Mouse (Mus musculus) stomach, embryonic 14.5 days (tissue): ENCODE data around the gene Col19a1. TPM values are rescaled to one million over a fixed set of nuclear protein-coding genes. Genes with fewer than 3 reads are reported as not detected.

Experiments
- ATAC-seq: fragments of 200-750 bp; cut with Nextera tagmentation; 2 replicates; pipeline ENCODE4 v1.8.0; 2017; ENCODE audit warnings: low read depth, moderate TSS enrichment; ENCODE audit not compliant: insufficient number of reproducible peaks, insufficient read depth, low FRiP score
- H3K27ac ChIP-seq: fragments of 300-500 bp; sonication (generic); 2 replicates; pipeline ENCODE4 v1.5.1; 2014; ENCODE audit warnings: mild to moderate bottlenecking, low read length, moderate library complexity, mixed read lengths
- H3K27me3 ChIP-seq: fragments of 300-500 bp; sonication (generic); 2 replicates; pipeline ENCODE4 v1.6.1; 2014; ENCODE audit warnings: low read length, control low read depth, mixed read lengths; ENCODE audit not compliant: control insufficient read depth, insufficient read depth
- H3K36me3 ChIP-seq: fragments of 300-500 bp; sonication (generic); 2 replicates; pipeline ENCODE4 v1.6.1; 2014; ENCODE audit warnings: mild to moderate bottlenecking, control low read depth, low read length, moderate library complexity, mixed read lengths; ENCODE audit not compliant: control insufficient read depth, insufficient read depth
- H3K4me1 ChIP-seq: fragments of 300-500 bp; sonication (generic); 2 replicates; pipeline ENCODE4 v1.6.1; 2014; ENCODE audit warnings: low read length, control low read depth, mixed read lengths; ENCODE audit not compliant: control insufficient read depth, insufficient read depth
- H3K4me2 ChIP-seq: fragments of 300-500 bp; sonication (generic); replicated peaks from 2 replicates; pipeline ENCODE4 v1.6.1; 2014; ENCODE audit warnings: low read depth, low read length, control low read depth
- H3K4me3 ChIP-seq: fragments of 300-500 bp; sonication (generic); 2 replicates; pipeline ENCODE4 v1.5.1; 2014; ENCODE audit warnings: low read depth, low read length, control low read depth
- H3K9ac ChIP-seq: fragments of 300-500 bp; sonication (generic); replicated peaks from 2 replicates; pipeline ENCODE4 v1.6.1; 2014; ENCODE audit warnings: low read depth, mild to moderate bottlenecking, control low read depth, low read length, moderate library complexity, mixed read lengths
- H3K9me3 ChIP-seq: fragments of 300-500 bp; sonication (generic); 2 replicates; pipeline ENCODE4 v1.6.1; 2016; ENCODE audit warnings: low read depth, low read length, control low read depth; ENCODE audit not compliant: control insufficient read depth
- WGBS: fragments of 180-500 bp; shearing (Covaris S2); extraction: QIAGEN DNeasy Blood & Tissue Kit; methylation state at CpG from one replicate; pipeline ENCODE4 v1.1.7; 2014; 5-methylcytosine and 5-hydroxymethylcytosine counted together
- polyA plus RNA-seq: library from polyadenylated mRNA; unstranded; fragments of >200 nt; fragmentation: Nextera tagmentation; extraction: Ambion mirVana; gene quantifications from 2 replicates; pipeline ENCODE4 v1.2.1, GENCODE M21; 2014

Col19a1 gene
- polyA plus RNA-seq, 1 experiment from 2014 or later: 4.1 TPM

DNA sequence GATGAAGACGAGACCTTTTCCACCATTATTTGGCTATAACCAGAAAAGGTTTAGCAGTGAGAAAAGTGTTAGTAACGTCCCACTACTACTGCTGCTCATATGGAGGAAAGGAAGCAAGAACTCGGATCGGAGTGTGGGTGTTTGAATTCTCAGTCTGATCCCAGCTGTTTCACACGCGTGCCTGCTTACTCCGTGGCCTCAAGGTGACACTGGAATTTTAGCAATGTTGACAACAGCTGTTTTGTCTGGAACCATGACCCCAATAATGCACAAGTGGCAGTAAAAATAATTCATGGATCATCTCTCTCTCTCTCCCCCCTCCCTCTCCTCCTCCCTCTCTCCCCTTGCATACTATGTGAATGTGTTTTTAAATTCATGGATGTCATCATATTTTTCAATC, 222.5 kb downstream of the Col19a1 start:
- Histone ChIP-seq H3K4me3 (no peak overlapping the region), H3K27me3 (no peaks in the 10 kb centered on the region), H3K4me1 (no peaks in the 10 kb centered on the region), H3K27ac (no peak overlapping the region), H3K9me3 (no peaks in the 10 kb centered on the region), H3K4me2 (no peak overlapping the region), H3K9ac (no peak overlapping the region), H3K36me3 (no peaks in the 10 kb centered on the region)
- 69% methylated on average over 7 of the region's 7 CpGs for WGBS
- ATAC-seq: no peak

DNA sequence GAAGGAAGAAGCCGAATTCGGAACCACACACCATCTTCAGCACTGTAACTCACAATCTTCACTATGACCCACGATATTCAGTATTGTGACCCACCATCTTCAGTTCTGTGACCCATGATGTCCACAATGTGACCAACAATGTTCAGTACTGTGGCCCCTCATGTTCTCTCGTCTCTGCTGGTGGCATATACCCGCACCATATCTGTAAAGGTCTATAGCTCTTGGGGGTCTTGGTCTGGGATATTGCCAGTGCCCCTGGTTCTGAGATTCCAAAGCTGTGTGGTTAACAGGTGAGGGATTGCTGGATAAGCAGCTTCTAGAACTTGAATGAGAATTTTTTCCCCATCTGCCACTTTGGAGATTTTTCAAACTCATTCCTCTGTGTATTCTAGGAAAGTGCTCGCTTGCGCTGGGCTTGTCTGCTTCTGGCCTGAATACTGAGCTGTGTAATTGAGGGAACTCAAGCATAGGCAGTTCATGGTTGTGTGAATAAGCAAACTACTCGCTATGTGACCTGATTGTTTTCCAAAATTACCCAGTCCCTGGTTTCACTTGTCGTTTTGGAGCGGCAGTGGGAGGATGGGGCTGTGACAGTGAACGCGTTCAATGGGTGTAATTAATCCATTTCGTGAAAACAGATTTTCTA, 225.2 kb downstream of the Col19a1 start:
- Histone ChIP-seq H3K4me3 (no peak overlapping the region), H3K9me3 (no peaks in the 10 kb centered on the region), H3K9ac (no peak overlapping the region), H3K36me3 (no peaks in the 10 kb centered on the region), H3K4me2 (no peak overlapping the region), H3K4me1 (no peaks in the 10 kb centered on the region), H3K27ac (no peak overlapping the region), H3K27me3 (no peaks in the 10 kb centered on the region)
- WGBS: 86% methylated on average over 13 of the region's 13 CpGs
- ATAC-seq: no peak

DNA sequence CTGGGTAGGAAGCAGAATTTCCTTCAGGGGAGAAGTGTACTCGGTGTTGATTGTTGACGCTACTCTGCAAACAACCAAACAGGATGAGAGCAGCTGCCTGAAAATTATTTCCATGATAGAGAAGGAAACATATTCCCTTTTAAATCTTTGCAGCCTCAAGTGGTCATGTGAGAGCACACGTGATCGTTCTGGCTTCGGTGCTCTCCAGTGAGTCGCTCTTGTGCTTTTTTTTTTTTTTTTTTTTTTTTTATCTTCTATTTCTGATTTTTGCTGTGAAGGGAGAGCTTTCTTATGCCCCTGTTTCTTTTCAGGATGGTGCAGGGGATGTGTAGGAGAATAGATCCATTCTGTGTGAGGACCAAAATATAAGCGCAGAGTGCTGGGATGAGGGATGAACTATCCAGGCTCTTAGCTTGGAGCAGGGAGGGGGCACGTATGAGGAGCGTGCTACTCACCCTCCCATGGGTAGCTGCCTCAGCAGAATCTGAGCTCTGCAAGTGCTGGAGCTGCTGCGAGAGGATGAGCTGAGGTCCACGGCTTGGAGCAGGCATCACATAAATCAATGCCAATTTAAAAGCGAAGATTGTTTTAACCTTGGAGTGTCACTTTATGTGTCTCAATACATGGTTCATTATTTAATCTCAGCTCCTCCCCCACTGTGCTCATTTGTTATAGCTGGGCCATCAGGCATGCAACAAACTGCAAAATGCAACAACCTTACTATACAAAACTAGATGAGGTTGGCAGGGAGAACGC, 237.6 kb downstream of the Col19a1 start:
- H3K36me3 ChIP-seq: no peaks in the 10 kb centered on the region
- H3K9me3 ChIP-seq: no peaks in the 10 kb centered on the region
- ATAC-seq: no peak

GRCm38 (mm10) chr1:24347621-24348160, 239.6 kb downstream of the Col19a1 start:
- Histone ChIP-seq H3K4me2 (no peak overlapping the region), H3K4me1 (no peaks in the 10 kb centered on the region), H3K4me3 (no peak overlapping the region), H3K9me3 (no peaks in the 10 kb centered on the region), H3K36me3 (no peaks in the 10 kb centered on the region), H3K9ac (no peak overlapping the region), H3K27ac (no peak overlapping the region), H3K27me3 (no peaks in the 10 kb centered on the region)
- ATAC-seq: no peak
- 80% methylated on average over 5 of the region's 5 CpGs for WGBS

More for the DNA sequence above, 237.6 kb downstream of the Col19a1 start:
- Histone ChIP-seq H3K4me2 (no peak overlapping the region), H3K9ac (no peak overlapping the region), H3K4me3 (no peak overlapping the region), H3K27ac (no peak overlapping the region), H3K4me1 (no peaks in the 10 kb centered on the region), H3K27me3 (no peaks in the 10 kb centered on the region)
- WGBS: 62% methylated on average over 13 of the region's 13 CpGs

DNA sequence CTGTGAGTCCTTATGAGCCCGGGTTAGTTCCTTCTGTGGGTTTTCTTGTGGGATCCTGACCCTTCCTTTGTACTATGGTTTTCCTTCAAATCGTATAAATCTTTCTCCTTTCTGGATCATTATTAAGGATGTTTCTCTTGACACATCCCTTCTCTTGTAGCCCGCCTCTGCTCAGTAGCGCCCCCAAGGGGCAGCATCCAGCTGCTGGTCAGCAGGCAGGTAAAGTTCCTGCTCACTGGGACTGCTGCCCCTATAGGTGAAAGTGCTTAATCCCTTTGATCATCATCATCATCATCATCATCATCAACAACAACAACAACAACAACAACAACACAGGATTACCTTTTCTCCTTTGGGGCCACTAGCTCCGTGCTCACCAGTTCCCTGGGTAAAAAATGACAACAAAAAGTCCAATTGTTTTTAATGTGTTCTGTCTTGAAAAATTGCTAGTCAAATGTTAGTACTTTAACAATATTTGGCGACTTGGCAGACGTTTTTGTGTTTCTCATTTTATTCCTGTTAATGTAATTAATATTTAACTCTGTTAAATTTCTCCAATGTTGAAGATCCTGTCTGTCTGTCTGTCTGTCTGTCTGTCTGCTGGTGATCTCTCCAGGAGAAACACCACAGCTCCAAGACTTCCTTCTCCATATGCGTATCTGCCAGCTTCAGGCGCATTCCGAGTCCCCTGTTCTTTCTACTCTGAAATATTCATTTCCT, 249.6 kb downstream of the Col19a1 start:
- 81% methylated on average over 10 of the region's 10 CpGs for WGBS

DNA sequence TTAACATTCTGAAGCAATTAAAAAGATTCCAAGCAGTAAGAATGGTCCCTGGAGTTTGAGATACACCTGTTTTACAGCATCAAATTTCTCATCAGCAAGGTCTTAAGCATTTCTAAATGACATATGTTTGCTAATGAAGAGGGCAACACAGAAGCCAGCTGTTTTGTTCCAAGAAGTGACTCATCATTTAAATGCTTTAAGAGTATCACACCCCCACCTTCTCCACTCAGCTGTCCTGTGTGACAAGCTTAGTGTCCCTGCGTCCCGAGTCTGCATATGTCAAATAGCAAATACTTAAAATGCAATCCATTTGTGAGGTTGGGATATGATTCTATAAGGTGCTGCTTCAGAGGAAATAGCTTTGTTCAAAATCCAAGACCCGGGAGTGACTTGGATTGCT, 251.2 kb downstream of the Col19a1 start:
- WGBS: 59% methylated on average over 3 of the region's 3 CpGs
- no peaks in the 10 kb centered on the region for H3K4me1 ChIP-seq
- ATAC-seq: no peak

More for the DNA sequence above, 249.6 kb downstream of the Col19a1 start:
- Histone ChIP-seq H3K36me3 (no peaks in the 10 kb centered on the region), H3K4me2 (no peak overlapping the region), H3K9ac (no peak overlapping the region), H3K9me3 (no peaks in the 10 kb centered on the region), H3K4me1 (no peaks in the 10 kb centered on the region), H3K4me3 (no peak overlapping the region), H3K27me3 (no peaks in the 10 kb centered on the region), H3K27ac (no peak overlapping the region)
- no peak for ATAC-seq

GRCm38 (mm10) chr1:24316961-24317589, 270.2 kb downstream of the Col19a1 start:
- Histone ChIP-seq H3K4me1 (no peaks in the 10 kb centered on the region), H3K27me3 (no peaks in the 10 kb centered on the region), H3K36me3 (no peaks in the 10 kb centered on the region), H3K27ac (no peak overlapping the region), H3K9me3 (no peaks in the 10 kb centered on the region), H3K4me2 (no peak overlapping the region), H3K9ac (no peak overlapping the region), H3K4me3 (no peak overlapping the region)
- ATAC-seq: no peak
- 70% methylated on average over 6 of the region's 6 CpGs for WGBS

More for the DNA sequence above, 251.2 kb downstream of the Col19a1 start:
- Histone ChIP-seq H3K9ac (no peak overlapping the region), H3K36me3 (no peaks in the 10 kb centered on the region), H3K9me3 (no peaks in the 10 kb centered on the region), H3K27ac (no peak overlapping the region), H3K4me3 (no peak overlapping the region), H3K4me2 (no peak overlapping the region), H3K27me3 (no peaks in the 10 kb centered on the region)

DNA sequence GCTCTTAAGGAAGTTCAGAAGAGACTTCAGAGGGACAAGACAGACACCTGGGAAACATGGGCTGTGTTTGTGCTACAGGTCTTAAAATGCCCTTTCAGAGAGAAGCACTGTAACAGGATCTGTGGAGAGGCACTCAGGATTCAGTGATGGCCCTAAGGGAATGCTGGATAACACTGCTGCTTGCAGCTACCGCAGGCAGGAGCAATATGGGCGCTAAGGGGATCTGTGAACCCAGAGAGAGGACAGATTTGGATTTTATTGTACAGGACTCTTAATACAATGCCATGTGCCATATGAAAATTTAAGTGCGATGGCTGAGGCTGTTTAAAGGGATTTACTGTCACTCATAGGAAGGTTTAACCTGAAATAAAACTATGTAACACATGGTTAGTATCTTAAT, 270.8 kb downstream of the Col19a1 start:
- no peak overlapping the region for H3K27ac ChIP-seq
- no peaks in the 10 kb centered on the region for H3K4me1 ChIP-seq
- ATAC-seq: no peak
- H3K27me3 ChIP-seq: no peaks in the 10 kb centered on the region
- H3K9ac ChIP-seq: no peak overlapping the region
- WGBS: 92% methylated on average over 3 of the region's 3 CpGs
- H3K9me3 ChIP-seq: no peaks in the 10 kb centered on the region
- no peak overlapping the region for H3K4me3 ChIP-seq
- H3K4me2 ChIP-seq: no peak overlapping the region
- H3K36me3 ChIP-seq: no peaks in the 10 kb centered on the region
